Mouse (Mus musculus) heart, embryonic 11.5 days (tissue): ENCODE data around the gene Pla2g7. TPM values are rescaled to one million over a fixed set of nuclear protein-coding genes. Genes with fewer than 3 reads are reported as not detected.
A peak's percentile ranks its signal among the peaks of the same experiment; 100 is the strongest.

Experiments
- ATAC-seq: fragments of 200-750 bp; cut with Nextera tagmentation; replicated peaks from 2 replicates; pipeline ENCODE4 v1.8.0; 2017; ENCODE audit warnings: moderate library complexity; ENCODE audit not compliant: insufficient number of reproducible peaks, low FRiP score, low TSS enrichment
- H3K27ac ChIP-seq: fragments of 300-500 bp; sonication (generic); 2 replicates; pipeline ENCODE4 v1.5.1; 2014; ENCODE audit warnings: mild to moderate bottlenecking, low read depth, low read length
- H3K27me3 ChIP-seq: fragments of 300-500 bp; sonication (generic); 2 replicates; pipeline ENCODE4 v1.6.1; 2014; ENCODE audit warnings: mild to moderate bottlenecking, low read length, mixed read lengths; ENCODE audit not compliant: control insufficient read depth, insufficient read depth
- H3K36me3 ChIP-seq: fragments of 300-500 bp; sonication (generic); 2 replicates; pipeline ENCODE4 v1.6.1; 2014; ENCODE audit warnings: mild to moderate bottlenecking, low read length, moderate library complexity, mixed read lengths; ENCODE audit not compliant: control insufficient read depth, insufficient read depth
- H3K4me1 ChIP-seq: fragments of 300-500 bp; sonication (generic); 2 replicates; pipeline ENCODE4 v1.6.1; 2014; ENCODE audit warnings: low read length; ENCODE audit not compliant: control insufficient read depth, insufficient read depth
- H3K4me2 ChIP-seq: fragments of 300-500 bp; sonication (generic); 2 replicates; pipeline ENCODE4 v1.6.1; 2014; ENCODE audit warnings: mild to moderate bottlenecking, moderate library complexity
- H3K4me3 ChIP-seq: fragments of 300-500 bp; sonication (generic); 2 replicates; pipeline ENCODE4 v1.5.1; 2014; ENCODE audit warnings: low read depth, low read length
- H3K9ac ChIP-seq: fragments of 300-500 bp; sonication (generic); 2 replicates; pipeline ENCODE4 v1.6.1; 2014; ENCODE audit warnings: mild to moderate bottlenecking, low read depth, low read length, moderate library complexity
- H3K9me3 ChIP-seq: fragments of 300-500 bp; sonication (generic); replicated peaks from 2 replicates; pipeline ENCODE4 v1.6.1; 2016; ENCODE audit warnings: low read length; ENCODE audit not compliant: control insufficient read depth
- WGBS: fragments of 180-500 bp; shearing (Covaris S2); extraction: QIAGEN DNeasy Blood & Tissue Kit; methylation state at CpG from one replicate; pipeline ENCODE4 v1.1.7; 2014; ENCODE audit not compliant: insufficient replicate concordance; 5-methylcytosine and 5-hydroxymethylcytosine counted together
- polyA plus RNA-seq: library from polyadenylated mRNA; unstranded; fragments of >200 nt; fragmentation: Nextera tagmentation; extraction: Ambion mirVana; gene quantifications from 2 replicates; pipeline ENCODE4 v1.2.1, GENCODE M21; 2014

Gene Pla2g7
- polyA plus RNA-seq, 1 experiment from 2014 or later: 14.9 TPM

GRCm38 (mm10) chr17:43567593-43567991 is 306 bp upstream of the Pla2g7 start:
- Histone ChIP-seq H3K9ac (peak overlapping the region; percentile 68), H3K36me3 (no peaks in the 10 kb centered on the region), H3K4me2 (peak overlapping the region; percentile 89), H3K4me1 (peaks cover 3% of the 10 kb centered on the region; the same call in 1 of the 2 replicates), H3K27me3 (no peaks in the 10 kb centered on the region; the same call in 1 of the 2 replicates), H3K9me3 (no peaks in the 10 kb centered on the region), H3K27ac (no peak overlapping the region), H3K4me3 (peak overlapping the region; percentile 54)
- no peak; the same call in 1 of the 2 replicates for ATAC-seq
- WGBS: 11% methylated on average over 12 of the region's 12 CpGs

- WGBS: 48% methylated on average over 7 of the region's 7 CpGs
- no peak for ATAC-seq
- Histone ChIP-seq H3K36me3 (no peaks in the 10 kb centered on the region), H3K9ac (no peak overlapping the region), H3K4me2 (no peak overlapping the region), H3K4me3 (no peak overlapping the region), H3K4me1 (peaks cover 3% of the 10 kb centered on the region; the same call in 1 of the 2 replicates), H3K27me3 (no peaks in the 10 kb centered on the region; the same call in 1 of the 2 replicates), H3K9me3 (no peaks in the 10 kb centered on the region), H3K27ac (no peak overlapping the region)
Observed at GRCm38 (mm10) chr17:43569287-43569686, 1.4 kb downstream of the Pla2g7 start.

GRCm38 (mm10) chr17:43573624-43574073 is 5.8 kb downstream of the Pla2g7 start:
- H3K36me3 ChIP-seq: no peaks in the 10 kb centered on the region
- peaks cover 2% of the 10 kb centered on the region; the same call in 1 of the 2 replicates for H3K4me1 ChIP-seq
- no peaks in the 10 kb centered on the region; the same call in 1 of the 2 replicates for H3K27me3 ChIP-seq
- no peak overlapping the region for H3K9ac ChIP-seq
- WGBS: 34% methylated on average over 3 of the region's 3 CpGs
- no peaks in the 10 kb centered on the region for H3K9me3 ChIP-seq
- no peak overlapping the region for H3K27ac ChIP-seq
- ATAC-seq: no peak
- H3K4me2 ChIP-seq: no peak overlapping the region
- H3K4me3 ChIP-seq: no peak overlapping the region

GRCm38 (mm10) chr17:43580456-43580855 is 12.6 kb downstream of the Pla2g7 start:
- ATAC-seq: no peak
- peaks cover 14% of the 10 kb centered on the region; the same call in 1 of the 2 replicates for H3K4me1 ChIP-seq
- no peak overlapping the region; the same call in 1 of the 2 replicates for H3K9ac ChIP-seq
- peak overlapping the region; percentile 17 for H3K4me2 ChIP-seq
- no peak overlapping the region for H3K4me3 ChIP-seq
- WGBS: 27% methylated on average over 3 of the region's 3 CpGs
- no peaks in the 10 kb centered on the region for H3K36me3 ChIP-seq
- peak overlapping the region; percentile 50 for H3K27ac ChIP-seq
- H3K27me3 ChIP-seq: no peaks in the 10 kb centered on the region
- H3K9me3 ChIP-seq: no peaks in the 10 kb centered on the region

- H3K4me3 ChIP-seq: no peak overlapping the region
- peak overlapping the region; percentile 17 for H3K4me2 ChIP-seq
- peak; percentile 73; the same call in 1 of the 2 replicates for ATAC-seq
- H3K9ac ChIP-seq: no peak overlapping the region; the same call in 1 of the 2 replicates
- H3K27me3 ChIP-seq: no peaks in the 10 kb centered on the region
- H3K4me1 ChIP-seq: peaks cover 14% of the 10 kb centered on the region; the same call in 1 of the 2 replicates
- H3K9me3 ChIP-seq: no peaks in the 10 kb centered on the region
- no peaks in the 10 kb centered on the region for H3K36me3 ChIP-seq
- peak overlapping the region; percentile 50 for H3K27ac ChIP-seq
- 18% methylated on average over 8 of the region's 8 CpGs for WGBS
Observed at GRCm38 (mm10) chr17:43581012-43581467, 13.1 kb downstream of the Pla2g7 start.

- no peak overlapping the region for H3K27ac ChIP-seq
- no peaks in the 10 kb centered on the region for H3K9me3 ChIP-seq
- no peak overlapping the region for H3K9ac ChIP-seq
- H3K4me1 ChIP-seq: peaks cover 14% of the 10 kb centered on the region; the same call in 1 of the 2 replicates
- no peaks in the 10 kb centered on the region for H3K27me3 ChIP-seq
- no peaks in the 10 kb centered on the region for H3K36me3 ChIP-seq
- ATAC-seq: no peak
- no peak overlapping the region for H3K4me2 ChIP-seq
- no peak overlapping the region for H3K4me3 ChIP-seq
- 56% methylated on average over 7 of the region's 7 CpGs for whole genome bisulfite sequencing
Observed at GRCm38 (mm10) chr17:43584771-43585170, 16.9 kb downstream of the Pla2g7 start.

GRCm38 (mm10) chr17:43587278-43587677 is 19.4 kb downstream of the Pla2g7 start:
- WGBS: 83% methylated on average over 2 of the region's 2 CpGs

GRCm38 (mm10) chr17:43589750-43590149 is 21.9 kb downstream of the Pla2g7 start:
- WGBS: 82% methylated on average over 6 of the region's 6 CpGs
- Histone ChIP-seq H3K27me3 (no peaks in the 10 kb centered on the region), H3K4me3 (no peak overlapping the region), H3K4me2 (no peak overlapping the region), H3K9me3 (no peaks in the 10 kb centered on the region), H3K9ac (no peak overlapping the region), H3K4me1 (no peaks in the 10 kb centered on the region), H3K27ac (no peak overlapping the region), H3K36me3 (no peaks in the 10 kb centered on the region)
- no peak for ATAC-seq

More at GRCm38 (mm10) chr17:43587278-43587677, 19.4 kb downstream of the Pla2g7 start:
- H3K9me3 ChIP-seq: no peaks in the 10 kb centered on the region
- 0 out of 2 replicates have a peak, but pooled peaks cover 4% of the 10 kb centered on the region for H3K4me1 ChIP-seq
- no peak overlapping the region for H3K27ac ChIP-seq
- H3K4me3 ChIP-seq: no peak overlapping the region
- no peaks in the 10 kb centered on the region for H3K36me3 ChIP-seq
- no peak overlapping the region for H3K9ac ChIP-seq
- no peak overlapping the region for H3K4me2 ChIP-seq
- ATAC-seq: no peak
- H3K27me3 ChIP-seq: no peaks in the 10 kb centered on the region

GRCm38 (mm10) chr17:43590531-43590930 is 22.6 kb downstream of the Pla2g7 start:
- Histone ChIP-seq H3K4me2 (no peak overlapping the region), H3K9ac (no peak overlapping the region), H3K4me1 (no peaks in the 10 kb centered on the region), H3K9me3 (no peaks in the 10 kb centered on the region), H3K27ac (no peak overlapping the region), H3K27me3 (no peaks in the 10 kb centered on the region), H3K4me3 (no peak overlapping the region), H3K36me3 (no peaks in the 10 kb centered on the region)
- WGBS: 83% methylated on average over 5 of the region's 5 CpGs
- no peak for ATAC-seq
